Mouse (Mus musculus): ENCODE measurements at regions not wholly inside any gene's neighbourhood (a gene's known extent, or its start where the extent isn't known, plus 50 kb on each side); places are given as distances from the start of the nearest gene placed in this dataset.

DNA sequence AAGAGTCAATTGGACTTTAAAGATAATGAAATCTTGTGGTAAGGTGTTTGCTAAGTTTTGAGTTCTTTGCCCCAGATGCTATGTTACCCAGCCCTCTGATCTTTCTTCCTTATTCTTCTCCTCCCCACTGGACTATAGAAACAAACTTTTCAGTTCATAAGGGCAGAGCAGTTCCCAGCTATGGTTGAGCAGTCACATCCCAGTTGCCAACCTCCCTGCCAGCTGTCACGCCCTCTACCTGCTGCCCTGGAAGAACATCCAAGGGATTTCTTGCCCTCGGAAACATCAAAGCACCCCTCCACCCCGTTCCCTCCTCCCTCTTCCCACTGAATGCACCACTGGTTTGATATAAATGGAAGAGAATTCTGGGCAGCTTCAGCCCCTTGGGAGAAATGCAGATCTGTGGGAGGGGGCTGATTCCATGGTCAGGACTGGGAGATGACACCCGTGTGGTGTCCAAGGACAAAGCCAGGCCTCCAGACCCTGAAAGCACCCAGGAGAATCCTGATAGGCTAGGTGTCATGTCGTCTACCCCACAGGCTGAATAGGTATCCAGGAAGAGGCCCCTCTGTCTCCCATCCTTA lies 250.8 kb upstream of the Ubash3b start:
- Histone ChIP-seq H3K27me3 (ENCODE audit: control insufficient read depth, insufficient read depth, low read length) (no peaks in the 10 kb centered on the region), H3K9ac (ENCODE audit: low read length) (no peak overlapping the region), H3K9me3 (ENCODE audit: control insufficient read depth, low read length) (no peaks in the 10 kb centered on the region), H3K36me3 (ENCODE audit: control insufficient read depth, insufficient read depth, low read length) (0 out of 2 replicates have a peak, but pooled peaks cover 2% of the 10 kb centered on the region), H3K4me2 (ENCODE audit: low read depth) (no peak overlapping the region), H3K27ac (ENCODE audit: low read depth, low read length) (no peak overlapping the region), H3K4me3 (ENCODE audit: low read depth, low read length) (no peak overlapping the region), H3K4me1 (ENCODE audit: control insufficient read depth, insufficient read depth, low read length) (peaks cover 5% of the 10 kb centered on the region; the same call in 1 of the 2 replicates)
- ATAC-seq (ENCODE audit: insufficient read depth, low FRiP score, low TSS enrichment) (no peak), DNase-seq (ENCODE audit: low spot score) (no peak)
- WGBS: 42% methylated on average over 5 of the region's 5 CpGs

DNA sequence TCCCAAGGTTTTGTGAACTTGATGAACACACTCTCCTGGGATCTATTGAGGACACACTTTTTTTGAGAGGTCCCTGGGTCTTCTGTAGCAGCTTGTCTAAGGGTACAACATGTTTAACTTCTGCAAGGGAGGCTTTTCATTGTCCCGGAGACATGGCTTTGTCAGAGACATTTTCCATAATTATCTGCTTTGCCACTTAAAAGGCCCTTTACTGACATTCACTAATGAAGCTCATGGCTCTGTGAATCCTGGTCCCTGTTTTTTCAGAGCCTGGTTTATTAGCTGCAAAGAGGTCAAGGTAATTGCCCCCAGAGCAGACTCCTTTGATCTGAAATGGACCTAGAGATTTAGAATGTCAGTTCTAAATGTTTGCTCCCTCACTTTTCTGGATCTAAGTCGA lies 246.8 kb upstream of the Ubash3b start:
- Histone ChIP-seq H3K4me1 (ENCODE audit: control insufficient read depth, insufficient read depth, low read length) (peaks cover 5% of the 10 kb centered on the region; the same call in 1 of the 2 replicates), H3K27ac (ENCODE audit: low read depth, low read length) (no peak overlapping the region), H3K27me3 (ENCODE audit: control insufficient read depth, insufficient read depth, low read length) (no peaks in the 10 kb centered on the region), H3K9me3 (ENCODE audit: control insufficient read depth, low read length) (no peaks in the 10 kb centered on the region), H3K4me3 (ENCODE audit: low read depth, low read length) (no peak overlapping the region), H3K9ac (ENCODE audit: low read length) (no peak overlapping the region), H3K36me3 (ENCODE audit: control insufficient read depth, insufficient read depth, low read length) (peaks cover 2% of the 10 kb centered on the region; the same call in 1 of the 2 replicates), H3K4me2 (ENCODE audit: low read depth) (no peak overlapping the region)
- no peak for ATAC-seq (ENCODE audit: insufficient read depth, low FRiP score, low TSS enrichment)
- WGBS: 59% methylated on average over 2 of the region's 2 CpGs
- DNase-seq (ENCODE audit: low spot score): no peak

DNA sequence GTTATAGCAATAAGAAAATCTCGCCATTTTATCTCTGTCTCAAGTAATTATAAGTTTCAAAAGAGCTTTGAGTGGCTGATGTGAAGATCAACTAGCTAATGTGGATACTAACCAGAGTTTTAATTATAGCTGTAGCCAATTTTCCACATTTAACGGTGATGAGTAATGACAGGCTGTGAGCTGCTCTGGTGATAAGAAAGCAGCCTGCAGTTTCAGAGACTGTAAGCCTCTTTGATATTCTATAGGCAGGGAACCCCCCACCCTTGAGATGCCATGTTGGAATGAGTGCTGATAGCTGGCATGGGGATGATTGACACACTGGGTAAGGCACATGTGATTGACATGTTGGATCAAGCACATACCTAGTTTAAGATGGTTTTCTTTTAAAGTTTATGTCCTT lies 245.6 kb upstream of the Ubash3b start:
- Histone ChIP-seq H3K4me1 (ENCODE audit: control insufficient read depth, insufficient read depth, low read length) (peaks cover under 1% of the 10 kb centered on the region; the same call in 1 of the 2 replicates), H3K36me3 (ENCODE audit: control insufficient read depth, insufficient read depth, low read length) (peaks cover 2% of the 10 kb centered on the region; the same call in 1 of the 2 replicates), H3K4me3 (ENCODE audit: low read depth, low read length) (no peak overlapping the region), H3K9ac (ENCODE audit: low read length) (no peak overlapping the region), H3K27ac (ENCODE audit: low read depth, low read length) (no peak overlapping the region), H3K9me3 (ENCODE audit: control insufficient read depth, low read length) (no peaks in the 10 kb centered on the region), H3K27me3 (ENCODE audit: control insufficient read depth, insufficient read depth, low read length) (no peaks in the 10 kb centered on the region), H3K4me2 (ENCODE audit: low read depth) (no peak overlapping the region)
- ATAC-seq (ENCODE audit: insufficient read depth, low FRiP score, low TSS enrichment): no peak
- WGBS: 89% methylated on average over 2 of the region's 2 CpGs
- DNase-seq (ENCODE audit: low spot score): no peak

DNA sequence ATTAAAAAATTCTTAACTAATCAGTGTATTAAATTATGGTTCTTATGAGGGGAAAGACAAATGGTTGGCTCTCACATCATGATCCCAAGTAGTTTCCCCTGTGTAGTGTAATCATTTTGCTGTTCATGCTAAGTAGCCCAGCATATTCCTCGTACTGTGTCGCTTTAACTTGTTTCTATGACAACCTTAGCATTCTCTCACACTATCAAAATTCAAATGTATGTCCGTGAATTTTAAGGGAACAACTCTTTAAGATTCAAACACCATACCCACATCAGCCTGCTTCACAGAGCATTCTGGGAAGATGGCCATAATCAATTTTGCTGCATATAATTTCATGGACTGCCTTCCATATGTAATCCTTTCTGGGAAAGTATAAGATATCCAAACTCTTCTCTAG lies 241.4 kb upstream of the Ubash3b start:
- Histone ChIP-seq H3K4me3 (ENCODE audit: low read depth, low read length) (no peak overlapping the region), H3K9ac (ENCODE audit: low read length) (no peak overlapping the region), H3K27me3 (ENCODE audit: control insufficient read depth, insufficient read depth, low read length) (no peaks in the 10 kb centered on the region), H3K4me1 (ENCODE audit: control insufficient read depth, insufficient read depth, low read length) (no peaks in the 10 kb centered on the region), H3K4me2 (ENCODE audit: low read depth) (no peak overlapping the region), H3K36me3 (ENCODE audit: control insufficient read depth, insufficient read depth, low read length) (peaks cover 2% of the 10 kb centered on the region; the same call in 1 of the 2 replicates), H3K27ac (ENCODE audit: low read depth, low read length) (no peak overlapping the region), H3K9me3 (ENCODE audit: control insufficient read depth, low read length) (no peaks in the 10 kb centered on the region)
- 92% methylated on average over 3 of the region's 3 CpGs for WGBS
- ATAC-seq (ENCODE audit: insufficient read depth, low FRiP score, low TSS enrichment) (no peak), DNase-seq (ENCODE audit: low spot score) (no peak)

DNA sequence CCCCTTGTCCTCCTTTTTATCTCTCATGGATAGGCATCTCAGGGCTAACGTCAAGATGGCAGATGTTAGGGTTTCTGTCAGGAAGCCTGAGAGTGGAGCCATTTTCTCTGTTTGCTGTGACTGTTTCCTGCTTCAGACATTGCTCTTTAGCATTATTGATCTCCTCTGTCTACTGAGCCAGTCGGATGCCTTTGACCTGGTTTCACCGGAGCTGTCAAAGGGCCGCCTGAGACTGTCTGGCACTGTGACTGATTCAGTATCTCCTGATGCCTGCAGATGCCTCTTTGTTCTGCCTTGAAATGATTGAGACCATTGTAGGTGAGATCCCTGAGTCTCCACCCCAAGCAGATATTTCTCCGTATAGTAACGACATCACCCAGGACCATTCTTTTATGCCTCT lies 239.5 kb upstream of the Ubash3b start:
- no peak for DNase-seq (ENCODE audit: low spot score)
- H3K36me3 ChIP-seq (ENCODE audit: control insufficient read depth, insufficient read depth, low read length): peaks cover 5% of the 10 kb centered on the region
- H3K4me1 ChIP-seq (ENCODE audit: control insufficient read depth, insufficient read depth, low read length): no peaks in the 10 kb centered on the region
- H3K27me3 ChIP-seq (ENCODE audit: control insufficient read depth, insufficient read depth, low read length): no peaks in the 10 kb centered on the region
- no peak overlapping the region for H3K9ac ChIP-seq (ENCODE audit: low read length)
- WGBS: 83% methylated on average over 6 of the region's 6 CpGs
- 0 out of 2 replicates have a peak overlapping the region, but pooled peaks have one; percentile 20 for H3K27ac ChIP-seq (ENCODE audit: low read depth, low read length)
- no peak overlapping the region for H3K4me2 ChIP-seq (ENCODE audit: low read depth)
- ATAC-seq (ENCODE audit: insufficient read depth, low FRiP score, low TSS enrichment): no peak
- H3K4me3 ChIP-seq (ENCODE audit: low read depth, low read length): no peak overlapping the region
- H3K9me3 ChIP-seq (ENCODE audit: control insufficient read depth, low read length): no peaks in the 10 kb centered on the region

DNA sequence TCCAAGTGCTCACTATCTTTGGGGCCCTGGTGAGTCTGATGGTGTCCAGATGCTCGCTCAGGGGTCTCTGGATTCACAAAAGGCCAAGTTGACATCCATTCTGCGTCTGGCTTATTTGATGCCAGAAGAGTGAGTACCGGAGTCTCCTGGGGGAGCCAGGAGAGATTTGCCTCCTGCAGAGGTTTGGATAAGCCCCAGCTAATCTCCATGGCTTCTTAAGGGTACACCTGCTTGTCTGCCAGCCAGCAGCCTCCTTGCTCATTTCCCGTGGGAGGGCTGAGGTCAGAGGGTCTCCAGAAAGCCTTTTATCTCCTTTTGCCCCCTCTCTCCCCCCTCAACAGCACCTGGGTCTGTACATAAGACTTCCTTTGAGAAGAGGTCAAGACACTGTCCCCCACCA lies 234.0 kb upstream of the Ubash3b start:
- ATAC-seq (ENCODE audit: insufficient read depth, low FRiP score, low TSS enrichment) (no peak), DNase-seq (ENCODE audit: low spot score) (peak; percentile 29)
- Histone ChIP-seq H3K4me3 (ENCODE audit: low read depth, low read length) (no peak overlapping the region), H3K36me3 (ENCODE audit: control insufficient read depth, insufficient read depth, low read length) (peaks cover 6% of the 10 kb centered on the region), H3K27ac (ENCODE audit: low read depth, low read length) (no peak overlapping the region), H3K4me1 (ENCODE audit: control insufficient read depth, insufficient read depth, low read length) (no peaks in the 10 kb centered on the region), H3K9ac (ENCODE audit: low read length) (no peak overlapping the region), H3K4me2 (ENCODE audit: low read depth) (no peak overlapping the region), H3K27me3 (ENCODE audit: control insufficient read depth, insufficient read depth, low read length) (no peaks in the 10 kb centered on the region), H3K9me3 (ENCODE audit: control insufficient read depth, low read length) (no peaks in the 10 kb centered on the region)
- WGBS: 27% methylated on average over 4 of the region's 4 CpGs

DNA sequence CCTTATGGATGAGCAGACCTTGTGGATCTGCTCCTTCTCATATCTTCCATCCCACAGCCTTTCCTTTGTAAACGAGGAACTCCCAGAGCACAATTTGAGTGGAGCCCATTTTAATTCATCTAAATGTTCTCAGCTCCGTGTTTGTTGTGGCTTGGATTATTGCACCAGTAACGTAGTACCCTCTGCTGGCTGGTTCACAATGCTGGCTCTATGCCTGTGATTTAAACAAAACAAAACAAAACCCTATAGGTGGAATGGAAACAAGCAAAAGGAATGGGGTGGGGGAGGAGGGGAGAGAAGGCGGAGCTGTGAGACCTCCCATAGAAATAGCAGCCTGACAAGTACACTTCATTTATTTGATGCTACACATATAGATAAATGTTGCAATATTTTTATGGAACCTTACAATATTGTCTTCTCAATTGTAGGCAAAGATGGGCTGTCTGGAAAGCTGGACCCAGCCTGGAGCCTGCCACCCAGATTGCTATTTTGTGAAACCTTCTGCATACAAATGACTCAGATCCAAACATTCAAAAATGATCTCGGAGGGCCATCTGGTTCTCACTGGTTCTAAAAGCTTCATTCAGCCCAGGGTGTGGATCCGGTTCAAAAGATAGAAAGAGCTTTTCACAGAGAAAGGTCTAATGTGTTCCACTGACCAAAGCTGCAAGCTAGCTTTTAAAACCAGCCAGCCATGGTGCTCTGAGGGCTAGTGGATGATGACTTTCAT lies 230.3 kb upstream of the Ubash3b start:
- Histone ChIP-seq H3K4me3 (ENCODE audit: low read depth, low read length) (no peak overlapping the region), H3K9ac (ENCODE audit: low read length) (no peak overlapping the region), H3K4me2 (ENCODE audit: low read depth) (no peak overlapping the region), H3K9me3 (ENCODE audit: control insufficient read depth, low read length) (no peaks in the 10 kb centered on the region), H3K27ac (ENCODE audit: low read depth, low read length) (0 out of 2 replicates have a peak overlapping the region, but pooled peaks have one; percentile 39), H3K4me1 (ENCODE audit: control insufficient read depth, insufficient read depth, low read length) (no peaks in the 10 kb centered on the region; the same call in 1 of the 2 replicates), H3K27me3 (ENCODE audit: control insufficient read depth, insufficient read depth, low read length) (no peaks in the 10 kb centered on the region), H3K36me3 (ENCODE audit: control insufficient read depth, insufficient read depth, low read length) (peaks cover 3% of the 10 kb centered on the region; the same call in 1 of the 2 replicates)
- ATAC-seq (ENCODE audit: insufficient read depth, low FRiP score, low TSS enrichment) (no peak), DNase-seq (ENCODE audit: low spot score) (no peak)
- WGBS: 63% methylated on average over 6 of the region's 6 CpGs

DNA sequence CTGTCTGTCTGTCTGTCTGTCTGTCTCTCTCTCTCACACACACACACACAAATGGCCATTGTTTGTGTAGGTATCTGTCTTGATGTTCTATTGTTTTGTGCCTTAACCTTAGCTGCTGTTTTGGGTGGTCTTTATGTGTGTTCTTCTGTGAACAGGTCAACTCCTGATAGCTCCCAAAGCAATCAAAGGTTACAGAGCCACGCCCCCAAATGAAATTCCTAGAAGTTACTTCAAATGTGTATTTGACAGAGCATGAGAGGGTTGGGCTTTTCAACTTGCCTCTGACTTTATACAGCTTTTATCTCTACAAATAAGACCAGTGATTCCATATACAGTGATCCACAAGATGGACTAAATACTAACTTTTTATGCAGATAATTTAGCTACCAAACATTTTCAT lies 217.8 kb upstream of the Ubash3b start:
- Histone ChIP-seq H3K4me3 (ENCODE audit: low read depth, low read length) (peak overlapping the region; percentile 44), H3K9ac (ENCODE audit: low read length) (peak overlapping the region; percentile 88), H3K4me2 (ENCODE audit: low read depth) (peak overlapping the region; percentile 76), H3K36me3 (ENCODE audit: control insufficient read depth, insufficient read depth, low read length) (no peaks in the 10 kb centered on the region), H3K9me3 (ENCODE audit: control insufficient read depth, low read length) (no peaks in the 10 kb centered on the region), H3K27me3 (ENCODE audit: control insufficient read depth, insufficient read depth, low read length) (no peaks in the 10 kb centered on the region), H3K4me1 (ENCODE audit: control insufficient read depth, insufficient read depth, low read length) (peaks cover 31% of the 10 kb centered on the region), H3K27ac (ENCODE audit: low read depth, low read length) (peak overlapping the region; percentile 98)
- DNase-seq (ENCODE audit: low spot score): no peak
- no peak for ATAC-seq (ENCODE audit: insufficient read depth, low FRiP score, low TSS enrichment)
- WGBS: 41% methylated on average over 1 of the region's 1 CpGs
